Mouse (Mus musculus): Measurements from ENCODE around the gene Prkn. TPM values are rescaled to one million over a fixed set of nuclear protein-coding genes. Genes with fewer than 3 reads are reported as not detected.

Prkn gene
- total and polyA plus RNA-seq, 3 experiments = 4.5 to 10.6 (median 10.3) TPM

DNA sequence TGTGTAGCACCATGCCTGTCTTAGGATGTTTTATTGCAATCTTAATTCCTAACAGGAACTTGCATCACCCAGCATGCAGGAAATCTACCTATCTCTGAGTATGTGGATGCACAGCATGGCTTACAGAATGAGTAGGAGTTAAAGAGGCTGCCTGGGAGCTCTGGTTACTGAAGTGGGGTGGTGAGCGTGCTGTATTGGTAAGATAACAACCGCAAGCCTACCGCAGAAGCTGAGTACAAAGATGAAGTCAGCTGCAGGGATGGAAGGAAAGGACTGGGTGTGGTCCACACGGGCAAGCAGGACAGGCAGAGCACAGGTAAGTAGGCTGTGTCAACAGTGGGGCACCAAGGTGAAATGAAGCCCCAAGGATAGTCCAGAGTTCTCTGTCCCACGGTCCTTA is 1196.9 kb downstream of the Prkn start:
- Histone ChIP-seq H3K27ac (no peak overlapping the region), H3K9ac (ENCODE audit: low read depth, low read length) (no peak overlapping the region), H3K4me3 (no peak overlapping the region), H3K79me2 (replicated peaks; ENCODE audit: control insufficient read depth, insufficient read depth, low read length) (no peaks in the 10 kb centered on the region), H3K4me1 (ENCODE audit: control insufficient read depth, insufficient read depth, low read length) (no peaks in the 10 kb centered on the region), H3K27me3 (ENCODE audit: control insufficient read depth, insufficient read depth, low read length) (no peaks in the 10 kb centered on the region), H3K36me3 (ENCODE audit: control insufficient read depth, insufficient read depth, low read length) (no peaks in the 10 kb centered on the region)
- no peak for TF ChIP-seq POLR2A (IDR thresholded peaks at IDR 0.05; ENCODE audit: insufficient read depth, low read depth, low read length)
- no peak for TF ChIP-seq EP300 (IDR thresholded peaks at IDR 0.05; ENCODE audit: insufficient read depth, low read depth, low read length)
- no peak for TF ChIP-seq CTCF (IDR thresholded peaks at IDR 0.05)
- WGBS = 56% methylated on average over 5 of the region's 5 CpGs
- intact Hi-C loops (cut with DNase I) = loop anchor here (5.0 kb wide), 1 partner anchor 80 kb away; the partner anchor contains the start of gene Agpat4
- DNase-seq = no peak

DNA sequence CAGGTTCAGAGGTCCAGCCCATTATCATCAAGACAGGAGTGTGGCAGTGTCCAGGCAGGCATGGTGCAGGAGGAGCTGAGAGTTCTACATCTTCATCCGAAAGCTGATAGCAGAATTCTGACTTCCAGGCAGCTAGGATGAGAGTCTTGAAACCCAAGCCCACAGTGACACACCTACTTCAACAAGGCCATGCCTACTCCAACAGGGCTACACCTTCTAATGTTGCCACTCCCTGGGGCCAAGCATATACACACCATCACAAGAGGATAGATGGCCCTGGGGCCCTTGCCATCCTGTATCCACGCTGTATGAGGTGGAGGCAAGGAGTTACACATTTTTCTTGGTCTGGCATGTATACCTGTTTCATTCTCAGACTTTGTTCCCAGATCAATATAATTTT is 1197.4 kb downstream of the Prkn start:
- H3K4me1 ChIP-seq (ENCODE audit: control insufficient read depth, insufficient read depth, low read length) = no peaks in the 10 kb centered on the region

DNA sequence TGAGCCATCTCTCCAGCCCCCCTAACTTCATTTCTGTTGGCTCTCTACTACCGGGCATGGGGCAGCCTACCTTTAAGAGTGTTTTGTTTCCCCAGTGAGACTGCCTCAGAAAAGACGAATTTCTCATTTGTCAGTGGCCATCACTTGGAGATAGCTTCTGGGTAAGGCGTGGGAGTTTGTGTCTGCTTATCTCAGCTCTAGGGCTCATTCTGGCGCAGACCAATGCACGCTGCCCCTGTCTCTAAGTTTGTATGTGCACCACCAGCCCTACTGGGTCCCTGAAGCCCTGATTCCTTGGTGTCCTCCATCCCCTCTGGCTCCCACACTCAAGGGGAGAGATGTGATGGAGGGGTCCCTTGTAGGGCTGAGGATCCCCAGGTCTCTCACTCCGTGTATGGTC is 1198.3 kb downstream of the Prkn start:
- no peak for TF ChIP-seq EP300 (IDR thresholded peaks at IDR 0.05; ENCODE audit: insufficient read depth, low read depth, low read length)
- no peak for TF ChIP-seq POLR2A (IDR thresholded peaks at IDR 0.05; ENCODE audit: insufficient read depth, low read depth, low read length)
- TF ChIP-seq CTCF (IDR thresholded peaks at IDR 0.05) = no peak
- DNase-seq = no peak
- no peaks in the 10 kb centered on the region for H3K36me3 ChIP-seq (ENCODE audit: control insufficient read depth, insufficient read depth, low read length)
- H3K4me3 ChIP-seq = no peak overlapping the region
- no peaks in the 10 kb centered on the region for H3K27me3 ChIP-seq (ENCODE audit: control insufficient read depth, insufficient read depth, low read length)
- H3K4me1 ChIP-seq (ENCODE audit: control insufficient read depth, insufficient read depth, low read length) = no peaks in the 10 kb centered on the region
- 51% methylated on average over 6 of the region's 6 CpGs for WGBS
- no peaks in the 10 kb centered on the region for H3K79me2 ChIP-seq (replicated peaks; ENCODE audit: control insufficient read depth, insufficient read depth, low read length)
- no peak overlapping the region for H3K27ac ChIP-seq
- H3K9ac ChIP-seq (ENCODE audit: low read depth, low read length) = no peak overlapping the region
- intact Hi-C loops (cut with DNase I) = loop anchor here (5.0 kb wide), 1 partner anchor 79 kb away; the partner anchor contains the start of gene Agpat4

More for the DNA sequence above, 1197.4 kb downstream of the Prkn start:
- Histone ChIP-seq H3K27me3 (ENCODE audit: control insufficient read depth, insufficient read depth, low read length) (no peaks in the 10 kb centered on the region), H3K79me2 (replicated peaks; ENCODE audit: control insufficient read depth, insufficient read depth, low read length) (no peaks in the 10 kb centered on the region), H3K4me3 (no peak overlapping the region), H3K36me3 (ENCODE audit: control insufficient read depth, insufficient read depth, low read length) (no peaks in the 10 kb centered on the region), H3K9ac (ENCODE audit: low read depth, low read length) (no peak overlapping the region), H3K27ac (no peak overlapping the region)
- WGBS = 92% methylated on average over 2 of the region's 2 CpGs
- TF ChIP-seq EP300 (IDR thresholded peaks at IDR 0.05; ENCODE audit: insufficient read depth, low read depth, low read length) = no peak
- TF ChIP-seq POLR2A (IDR thresholded peaks at IDR 0.05; ENCODE audit: insufficient read depth, low read depth, low read length) = no peak
- TF ChIP-seq CTCF (IDR thresholded peaks at IDR 0.05) = no peak
- intact Hi-C loops (cut with DNase I) = loop anchor here (5.0 kb wide), 1 partner anchor 80 kb away; the partner anchor contains the start of gene Agpat4
- no peak for DNase-seq

DNA sequence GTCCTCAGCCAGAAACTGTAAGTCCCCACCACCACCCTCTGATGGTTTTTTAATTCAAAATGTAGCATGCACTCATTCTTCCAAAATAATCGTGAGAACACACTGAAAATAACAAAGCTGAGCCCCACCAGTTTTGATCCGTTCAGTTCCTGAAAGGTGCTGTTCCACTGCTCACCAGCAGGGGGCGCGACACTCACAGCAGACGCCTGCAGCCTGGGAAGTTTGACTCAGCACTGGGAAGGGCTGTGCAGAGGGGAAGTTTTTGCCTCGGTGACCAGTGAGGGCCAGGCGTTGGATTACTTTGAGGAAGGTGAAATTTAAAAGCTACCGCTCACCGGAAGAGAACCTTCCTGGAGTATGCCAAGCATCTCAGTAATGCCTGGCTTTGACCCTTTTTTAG is 1199.0 kb downstream of the Prkn start:
- intact Hi-C loops (cut with DNase I) = loop anchor here (1.0 to 5.0 kb wide), 2 partner anchors 78 to 171 kb away; partner anchors contain the start of gene Agpat4
- Histone ChIP-seq H3K4me3 (no peak overlapping the region), H3K27ac (no peak overlapping the region), H3K79me2 (replicated peaks; ENCODE audit: control insufficient read depth, insufficient read depth, low read length) (no peaks in the 10 kb centered on the region), H3K27me3 (ENCODE audit: control insufficient read depth, insufficient read depth, low read length) (no peaks in the 10 kb centered on the region), H3K4me1 (ENCODE audit: control insufficient read depth, insufficient read depth, low read length) (no peaks in the 10 kb centered on the region), H3K9ac (ENCODE audit: low read depth, low read length) (no peak overlapping the region), H3K36me3 (ENCODE audit: control insufficient read depth, insufficient read depth, low read length) (no peaks in the 10 kb centered on the region)
- no peak for TF ChIP-seq CTCF (IDR thresholded peaks at IDR 0.05)
- peak; percentile 85 for TF ChIP-seq EP300 (IDR thresholded peaks at IDR 0.05; ENCODE audit: insufficient read depth, low read depth, low read length)
- TF ChIP-seq POLR2A (IDR thresholded peaks at IDR 0.05; ENCODE audit: insufficient read depth, low read depth, low read length) = no peak
- WGBS = under 1% methylated on average over 9 of the region's 9 CpGs
- DNase-seq = peak; percentile 72 to 86

DNA sequence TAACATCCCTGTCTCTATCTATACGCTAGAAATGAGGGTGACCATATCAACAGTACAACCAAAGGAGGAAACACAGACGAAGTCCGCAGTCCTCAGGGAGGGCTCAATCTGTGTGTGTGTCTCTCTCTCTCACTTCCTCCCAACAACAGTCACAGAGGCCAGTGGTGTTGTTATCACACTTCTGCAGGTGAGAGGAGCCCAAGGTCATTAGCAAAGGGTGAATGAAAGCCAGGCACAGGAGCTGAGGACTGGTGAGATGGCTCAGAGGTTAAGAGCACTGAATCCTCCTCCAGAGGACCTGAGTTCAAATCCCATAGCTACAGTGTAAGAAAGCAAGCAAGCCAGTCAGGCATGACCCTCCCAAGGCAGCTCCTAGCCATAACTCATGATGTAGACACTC is 1199.7 kb downstream of the Prkn start:
- Histone ChIP-seq H3K27me3 (ENCODE audit: control insufficient read depth, insufficient read depth, low read length) (no peaks in the 10 kb centered on the region), H3K36me3 (ENCODE audit: control insufficient read depth, insufficient read depth, low read length) (no peaks in the 10 kb centered on the region), H3K79me2 (replicated peaks; ENCODE audit: control insufficient read depth, insufficient read depth, low read length) (no peaks in the 10 kb centered on the region), H3K4me3 (no peak overlapping the region), H3K9ac (ENCODE audit: low read depth, low read length) (no peak overlapping the region), H3K4me1 (ENCODE audit: control insufficient read depth, insufficient read depth, low read length) (no peaks in the 10 kb centered on the region), H3K27ac (no peak overlapping the region)
- TF ChIP-seq CTCF (IDR thresholded peaks at IDR 0.05) (no peak), EP300 (IDR thresholded peaks at IDR 0.05; ENCODE audit: insufficient read depth, low read depth, low read length) (no peak), POLR2A (IDR thresholded peaks at IDR 0.05; ENCODE audit: insufficient read depth, low read depth, low read length) (no peak)
- 53% methylated on average over 3 of the region's 3 CpGs for WGBS
- DNase-seq = no peak
- intact Hi-C loops (cut with DNase I) = loop anchor here (1.0 to 5.0 kb wide), 2 partner anchors 77 to 170 kb away; partner anchors contain the start of gene Agpat4

DNA sequence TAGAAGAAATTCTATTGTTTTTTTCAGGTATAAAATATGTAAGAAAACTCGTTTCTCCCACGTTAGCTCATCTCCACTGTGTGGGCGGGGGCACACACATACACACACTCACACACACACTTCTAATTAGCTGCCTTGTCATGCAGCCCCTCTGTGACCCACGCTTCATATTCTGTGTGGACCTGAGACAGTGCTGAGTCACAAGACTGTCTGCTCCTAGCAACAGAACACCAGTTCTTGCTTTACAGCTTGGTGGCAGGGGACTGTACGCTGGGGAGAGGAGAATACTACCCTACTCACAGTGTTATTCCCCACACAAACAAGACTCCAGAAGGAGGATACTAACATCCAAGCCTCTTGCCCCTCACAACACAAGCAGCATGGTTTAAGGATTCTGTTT is 1200.4 kb downstream of the Prkn start:
- TF ChIP-seq CTCF (IDR thresholded peaks at IDR 0.05) (no peak), POLR2A (IDR thresholded peaks at IDR 0.05; ENCODE audit: insufficient read depth, low read depth, low read length) (no peak), EP300 (IDR thresholded peaks at IDR 0.05; ENCODE audit: insufficient read depth, low read depth, low read length) (no peak)
- WGBS = 85% methylated on average over 5 of the region's 5 CpGs
- Histone ChIP-seq H3K27ac (no peak overlapping the region), H3K4me1 (ENCODE audit: control insufficient read depth, insufficient read depth, low read length) (no peaks in the 10 kb centered on the region), H3K27me3 (ENCODE audit: control insufficient read depth, insufficient read depth, low read length) (no peaks in the 10 kb centered on the region), H3K79me2 (replicated peaks; ENCODE audit: control insufficient read depth, insufficient read depth, low read length) (no peaks in the 10 kb centered on the region), H3K36me3 (ENCODE audit: control insufficient read depth, insufficient read depth, low read length) (no peaks in the 10 kb centered on the region), H3K4me3 (no peak overlapping the region), H3K9ac (ENCODE audit: low read depth, low read length) (no peak overlapping the region)
- intact Hi-C loops (cut with DNase I) = no loop called here
- no peak for DNase-seq
